Comparison of ENCODE assay signal across 22 mouse cellular contexts in genomic region chr5:69292353-69292752, GRCm38 (mm10). TPM values are rescaled to one million over a fixed set of nuclear protein-coding genes. Genes with fewer than 3 reads are reported as not detected.
"Had no signal": no experiment of that assay in that cellular context is flagged by ENCODE, and none has a peak within 500 bp of the region (broad histone marks: within the 10 kb centered on the region; RNA-seq: fewer than 3 reads in every experiment).

No protein-coding gene starts in this region.

- DNase-seq: lung, adult 18-20 months; lung, embryonic 14.5 days; lung, postnatal 10 days; lung, postnatal 4 days; midbrain, embryonic 14.5 days; right cerebral cortex, postnatal 14 days; thymus, adult 2 months; thymus, postnatal 14 days; thymus, postnatal 36 days had no signal

- H3K4me1 ChIP-seq: midbrain, embryonic 10.5 days; midbrain, embryonic 12.5 days; neural tube, embryonic 12.5 days; stomach, embryonic 15.5 days had no signal

- H3K4me3 ChIP-seq: midbrain, embryonic 10.5 days; midbrain, embryonic 12.5 days; myocyte; neural tube, embryonic 12.5 days; stomach, embryonic 15.5 days had no signal

- H3K27ac ChIP-seq: midbrain, embryonic 10.5 days; midbrain, embryonic 12.5 days; neural tube, embryonic 12.5 days; stomach, embryonic 15.5 days; stomach, postnatal 0 days had no signal

- ATAC-seq: midbrain, embryonic 16.5 days had no signal

RNA-seq across cellular contexts. Expression of gene Kctd8, which starts 49.1 kb away (rescaled TPM):
- total RNA-seq: megakaryocyte, adult 5-6 weeks; megakaryocyte-erythroid progenitor cell, adult 5-6 weeks; neutrophil, adult 5-6 weeks had no signal
- polyA plus RNA-seq: liver, embryonic 16.5 days; myocyte; spleen, adult 2 months; testis, adult 2 months had no signal
